Comparison of ENCODE assay signal across 9 mouse cellular contexts in genomic region chr8:111090126-111090525, GRCm38 (mm10). TPM values are rescaled to one million over a fixed set of nuclear protein-coding genes. Genes with fewer than 3 reads are reported as not detected.
DNase-seq lines count a peak whose midpoint lies in the region; ATAC-seq and TF ChIP-seq lines count a peak whose summit lies in the region.
"Had no signal": no experiment of that assay in that cellular context is flagged by ENCODE, and none has a peak within 500 bp of the region (broad histone marks: within the 10 kb centered on the region; RNA-seq: fewer than 3 reads in every experiment).

No protein-coding gene starts in this region.

- DNase-seq in A20 (ENCODE audit: low read depth, low spot score) (peak; percentile 83), ES-E14 (ENCODE audit: low read depth, low spot score) (peak; percentile 57)
- peak; percentile 61 for DNase-seq in c-Kit-positive CD71-positive TER-119-negative erythroid progenitor cells, embryonic 14.5 days (ENCODE audit: low read depth)
- DNase-seq in kidney, postnatal 36 days = peak; percentile 57 to 88
- peak; percentile 70 for DNase-seq in lung, adult 2 months
- peak; percentile 59 for DNase-seq in right cerebral cortex, adult 18-20 months
- peak; percentile 29 to 61 for DNase-seq in urinary bladder, adult 18-20 months (ENCODE audit: low spot score in 2 of 2)

- H3K9ac ChIP-seq in ES-E14 (ENCODE audit: insufficient read depth, low read depth, low read length, poor library complexity, severe bottlenecking) = no peak overlapping the region

- no peaks in the 10 kb centered on the region for H3K9me3 ChIP-seq in ES-E14 (ENCODE audit: control insufficient read depth, insufficient read depth, low read depth, low read length)

- no peak overlapping the region for H3K27ac ChIP-seq in ES-E14 (ENCODE audit: insufficient read depth, low read depth, low read length, poor library complexity, severe bottlenecking)

- peak; percentile 71 for ATAC-seq in frontal cortex, adult (ENCODE audit: low TSS enrichment)

- no peaks in the 10 kb centered on the region for H3K36me3 ChIP-seq in ES-E14 (ENCODE audit: control insufficient read depth, insufficient read depth, low read length, poor library complexity, severe bottlenecking)

- WGBS in lung, adult 2 months = 0% methylated on average over 2 of the region's 2 CpGs

- peak; percentile 94 for TF ChIP-seq CTCF in lung, adult 2 months (IDR thresholded peaks at IDR 0.05; ENCODE audit: insufficient read depth, low read length)

- no peaks in the 10 kb centered on the region; a peak in 1 of 4 replicates for H3K4me1 ChIP-seq in ES-E14 (ENCODE audit: control insufficient read depth in 2 of 2, insufficient read depth in 2 of 2, low read length in 2 of 2, poor library complexity in 1 of 2)
- peaks cover 2% of the 10 kb centered on the region; the same call in 1 of the 2 replicates for H3K4me1 ChIP-seq in lung, adult 2 months (ENCODE audit: control insufficient read depth, insufficient read depth, low read length)

- TF ChIP-seq POLR2A in lung, adult 2 months (IDR thresholded peaks at IDR 0.05; ENCODE audit: borderline replicate concordance, extremely low read depth, low read depth, low read length) = no peak

- no peak overlapping the region for H3K4me3 ChIP-seq in ES-E14 (ENCODE audit: insufficient read depth in 1 of 2, low read depth in 1 of 2, low read length in 2 of 2, poor library complexity in 1 of 2, severe bottlenecking in 1 of 2)
- no peak overlapping the region for H3K4me3 ChIP-seq in lung, adult 2 months (replicated peaks; ENCODE audit: extremely low read depth, low read depth, low read length)

- in situ Hi-C loops in ES-E14 (cut with MboI; ENCODE audit: low sequenced_read_pairs in 2 of 2, unreplicated experiment in 2 of 2) = no loop called here

TF ChIP-seq in ES-E14, 5 proteins besides CTCF, POLR2A, EP300 and RAD21:
- TF ChIP-seq ZNF384 (IDR thresholded peaks at IDR 0.05; ENCODE audit: low read depth, low read length) (no peak), ZC3H11A (IDR thresholded peaks at IDR 0.05; ENCODE audit: borderline replicate concordance, low read depth, low read length) (peak; percentile 66)
TF ChIP-seq in ES-E14: peak in this region for 1.

RNA-seq across cellular contexts. Expression of gene Clec18a, which starts 2.1 kb away (rescaled TPM):
- total RNA-seq in ES-E14 (2012; rRNA removed) = 0.22 TPM in 1 of 2 replicates, not detected in the other
- 0.07 TPM in 1 of 2 replicates, not detected in the other for polyA plus RNA-seq in lung, adult 2 months (2012; rRNA removed)

RNA-seq across cellular contexts. Expression of gene Pdpr, which starts 4.3 kb away (rescaled TPM):
- total RNA-seq in ES-E14 (2012; rRNA removed) = 23.6 and 25.6 TPM in 2 replicates
- polyA plus RNA-seq in lung, adult 2 months (2012; rRNA removed) = 12.0 and 12.5 TPM in 2 replicates

RNA-seq across cellular contexts. Expression of gene Exosc6, which starts 34.0 kb away (rescaled TPM):
- total RNA-seq in ES-E14 (2012; rRNA removed) = 2.6 TPM in 1 of 2 replicates, not detected in the other
- 1.8 and 22.2 TPM in 2 replicates for polyA plus RNA-seq in lung, adult 2 months (2012; rRNA removed)
- total RNA-seq: layer of hippocampus, adult 8-10 months had no signal

RNA-seq across cellular contexts. Expression of gene Aars, which starts 57.2 kb away (rescaled TPM):
- total RNA-seq in ES-E14 (2012; rRNA removed) = 211 and 247 TPM in 2 replicates
- polyA plus RNA-seq in lung, adult 2 months (2012; rRNA removed) = 20.0 and 28.7 TPM in 2 replicates

RNA-seq across cellular contexts. Expression of gene Ddx19b, which starts 58.6 kb away (rescaled TPM):
- total RNA-seq in ES-E14 (2012; rRNA removed) = 25.3 and 30.2 TPM in 2 replicates
- 2.4 and 4.9 TPM in 2 replicates for polyA plus RNA-seq in lung, adult 2 months (2012; rRNA removed)
